Comparison of ENCODE assay signal across 9 mouse cellular contexts in the genomic region with DNA sequence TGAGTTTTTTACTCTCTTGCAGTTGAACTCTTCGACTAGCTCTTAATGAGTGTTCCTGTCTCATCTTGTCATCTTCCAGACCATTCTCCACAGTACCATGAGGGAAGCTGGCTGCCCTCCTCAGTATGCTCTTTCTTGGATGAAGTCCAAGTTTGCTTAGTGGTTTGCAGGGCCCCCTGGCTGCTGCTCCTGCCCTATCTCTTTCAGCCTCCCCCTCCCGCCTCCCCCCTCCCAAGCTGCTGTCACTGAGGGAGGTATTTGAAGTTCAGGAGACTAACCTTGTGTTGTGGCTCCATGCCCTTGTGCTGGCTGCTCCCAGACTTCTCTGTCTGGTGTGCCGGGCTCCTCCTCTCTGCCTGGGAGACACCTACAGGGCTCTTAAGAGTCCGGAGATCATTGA. TPM values are rescaled to one million over a fixed set of nuclear protein-coding genes. Genes with fewer than 3 reads are reported as not detected.
DNase-seq lines count a peak whose midpoint lies in the region; ATAC-seq lines count a peak whose summit lies in the region.
"Had no signal": no experiment of that assay in that cellular context is flagged by ENCODE, and none has a peak within 500 bp of the region (broad histone marks: within the 10 kb centered on the region; RNA-seq: fewer than 3 reads in every experiment).

No protein-coding gene starts in this region.

- H3K36me3 ChIP-seq in hindbrain, embryonic 10.5 days: no peaks in the 10 kb centered on the region
- H3K36me3 ChIP-seq: forebrain, embryonic 15.5 days had no signal

- no peak overlapping the region for H3K4me3 ChIP-seq in hindbrain, embryonic 10.5 days
- H3K4me3 ChIP-seq: forebrain, embryonic 15.5 days had no signal

- peaks cover 22% of the 10 kb centered on the region for H3K4me1 ChIP-seq in hindbrain, embryonic 10.5 days (replicated peaks)

- WGBS in hindbrain, embryonic 10.5 days: 52% methylated on average over 4 of the region's 4 CpGs

- peaks cover 22% of the 10 kb centered on the region for H3K27me3 ChIP-seq in hindbrain, embryonic 10.5 days (ENCODE audit: insufficient read depth, poor library complexity, severe bottlenecking)

- H3K27ac ChIP-seq in hindbrain, embryonic 10.5 days: no peak overlapping the region
- H3K27ac ChIP-seq: forebrain, embryonic 15.5 days had no signal

- H3K9me3 ChIP-seq in hindbrain, embryonic 10.5 days: no peaks in the 10 kb centered on the region
- H3K9me3 ChIP-seq: forebrain, embryonic 15.5 days had no signal

- ATAC-seq in granulocyte monocyte progenitor cell, adult 5-6 weeks (replicated peaks; ENCODE audit: poor library complexity, severe bottlenecking): peak; percentile 28; the same call in 1 of the 2 replicates
- ATAC-seq: forebrain, embryonic 15.5 days had no signal

- DNase-seq in adrenal gland, postnatal 25 days: peak; percentile 11
- no peak for DNase-seq in adrenal gland, adult 18-20 months (ENCODE audit: low spot score in 2 of 2)
- peak; percentile 58 for DNase-seq in left cerebral cortex, postnatal 4 days
- no peak for DNase-seq in left cerebral cortex, postnatal 25 days (ENCODE audit: low spot score in 2 of 2)
- peak; percentile 89 for DNase-seq in retina, postnatal 1 day
- DNase-seq in frontal cortex, postnatal 25 days (ENCODE audit: low spot score in 2 of 2): no peak
- DNase-seq in hindbrain, embryonic 10.5 days (ENCODE audit: low spot score): no peak

- intact Hi-C loops in left cerebral cortex, postnatal 4 days (cut with DNase I): no loop called here
- intact Hi-C loops in left cerebral cortex, postnatal 25 days (cut with DNase I): no loop called here

RNA-seq across cellular contexts. Expression of gene Rreb1, which starts 43.2 kb away (rescaled TPM):
- total RNA-seq in adrenal gland, postnatal 25 days (2021): 78.2 and 87.2 TPM in 2 replicates
- 10 to 100 TPM; 41.1 to 48.4 TPM for total RNA-seq in adrenal gland, adult 18-20 months (2021)
- 10 to 100 TPM in 1 of 2 experiments, 1 to 10 TPM in 1; 9.8 to 12.2 TPM for total RNA-seq in left cerebral cortex, postnatal 4 days (2021)
- 10 to 100 TPM; 29.4 to 30.1 TPM for total RNA-seq in left cerebral cortex, postnatal 25 days (2021)
- 70.6 and 91.9 TPM in 2 replicates for total RNA-seq in granulocyte monocyte progenitor cell, adult 5-6 weeks (2014; fragmentation: Nextera tagmentation)
- 25.2 and 30.9 TPM in 2 replicates for total RNA-seq in granulocyte monocyte progenitor cell, adult 5-6 weeks (2017)
- polyA plus RNA-seq in hindbrain, embryonic 10.5 days (2016; fragmentation: Nextera tagmentation; extraction: Ambion mirVana): 6.5 and 7.7 TPM in 2 replicates

Comparison
In these comparisons a context has a peak if more than half of its experiments do, and no peak if none do; other contexts are left out.
1. DNase-seq: peak in adrenal gland, postnatal 25 days (single experiment), left cerebral cortex, postnatal 4 days (single experiment) and retina, postnatal 1 day (single experiment); none in adrenal gland, adult 18-20 months (0 of 2), left cerebral cortex, postnatal 25 days (0 of 2), frontal cortex, postnatal 25 days (0 of 2) and hindbrain, embryonic 10.5 days (single experiment).